Mouse (Mus musculus) bone marrow macrophage, adult 2 months (primary cell): Measurements from ENCODE around the gene Ugdh.

ENCODE experiments used
- CTCF ChIP-seq: IDR thresholded peaks from 2 replicates; pipeline ENCODE4 v1.5.1; 2012; ENCODE audit warnings: low read depth, mild to moderate bottlenecking, low read length, moderate library complexity
- POLR2A ChIP-seq: IDR thresholded peaks from 2 replicates; pipeline ENCODE4 v1.6.1; 2012; ENCODE audit warnings: mild to moderate bottlenecking, low read depth, low read length, borderline replicate concordance

DNA sequence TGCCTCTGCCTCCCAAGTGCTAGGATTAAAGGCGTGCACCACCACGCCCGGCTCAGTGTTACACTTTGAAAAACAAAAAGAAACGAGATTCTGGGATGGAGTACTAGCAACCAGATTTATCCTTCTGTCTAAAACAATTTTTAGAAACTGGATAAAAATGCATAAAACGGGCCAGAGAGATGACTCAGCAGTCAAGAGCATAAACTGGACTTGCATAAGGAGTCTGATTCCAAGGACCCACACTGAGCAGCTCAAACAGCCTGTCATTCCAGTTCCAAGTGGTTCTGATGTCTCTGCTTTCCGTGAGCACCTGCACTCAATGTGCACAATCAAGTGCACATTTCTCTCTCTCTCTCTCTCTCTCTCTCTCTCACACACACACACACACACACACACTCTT is 34.0 kb upstream of the Ugdh start:
- TF ChIP-seq CTCF (no peak), POLR2A (no peak)
